Mouse (Mus musculus) lung, postnatal 0 days (tissue): ENCODE results near the gene Gtf2ird1.

ENCODE experiments used
- CTCF ChIP-seq: IDR thresholded peaks from 2 replicates; pipeline ENCODE4 v1.5.1; 2016; ENCODE audit warnings: antibody characterized with exemption, mild to moderate bottlenecking
- EP300 ChIP-seq: IDR thresholded peaks from 2 replicates; pipeline ENCODE4 v1.6.1; 2016; ENCODE audit warnings: antibody characterized with exemption, mild to moderate bottlenecking, control low read depth

GRCm38 (mm10) chr5:134491712-134492417 is 35.3 kb upstream of the Gtf2ird1 start:
- peak; percentile 99 for TF ChIP-seq CTCF
- peak; percentile 73 for TF ChIP-seq EP300
